Comparison of ENCODE assay signal across 8 mouse cellular contexts in genomic region chr12:116404012-116404679, GRCm38 (mm10). TPM values are rescaled to one million over a fixed set of nuclear protein-coding genes. Genes with fewer than 3 reads are reported as not detected.
DNase-seq lines count a peak whose midpoint lies in the region; ATAC-seq and TF ChIP-seq lines count a peak whose summit lies in the region.

No protein-coding gene starts in this region.

- no peak overlapping the region for H3K4me3 ChIP-seq in lung, postnatal 0 days (ENCODE audit: low read depth, low read length)
- H3K4me3 ChIP-seq in brown adipose tissue, adult 24 weeks (ENCODE audit: insufficient read depth, low read depth, low read length): peak overlapping the region; percentile 73; the same call in 1 of the 2 replicates
- H3K4me3 ChIP-seq in forebrain, embryonic 10.5 days: peak overlapping the region; percentile 84
- peak overlapping the region; percentile 85 for H3K4me3 ChIP-seq in intestine, embryonic 16.5 days (ENCODE audit: low read length)
- H3K4me3 ChIP-seq in midbrain, embryonic 13.5 days (replicated peaks): peak overlapping the region; percentile 78

- no peaks in the 10 kb centered on the region for H3K36me3 ChIP-seq in lung, postnatal 0 days (ENCODE audit: insufficient read depth, low read length)
- peaks cover 73% of the 10 kb centered on the region for H3K36me3 ChIP-seq in forebrain, embryonic 10.5 days (replicated peaks)
- peaks cover 7% of the 10 kb centered on the region; the same call in 1 of the 2 replicates for H3K36me3 ChIP-seq in intestine, embryonic 16.5 days (ENCODE audit: control insufficient read depth, insufficient read depth, low read length)
- peaks cover 37% of the 10 kb centered on the region for H3K36me3 ChIP-seq in midbrain, embryonic 13.5 days

- H3K27me3 ChIP-seq in lung, postnatal 0 days (replicated peaks; ENCODE audit: insufficient read depth, low read length): no peaks in the 10 kb centered on the region
- no peaks in the 10 kb centered on the region for H3K27me3 ChIP-seq in forebrain, embryonic 10.5 days (ENCODE audit: poor library complexity, severe bottlenecking)
- H3K27me3 ChIP-seq in intestine, embryonic 16.5 days (replicated peaks; ENCODE audit: control insufficient read depth, insufficient read depth, low read length): no peaks in the 10 kb centered on the region
- no peaks in the 10 kb centered on the region for H3K27me3 ChIP-seq in midbrain, embryonic 13.5 days

- TF ChIP-seq EP300 in lung, postnatal 0 days (IDR thresholded peaks at IDR 0.05): no peak

- DNase-seq in lung, postnatal 0 days (ENCODE audit: low spot score): peak; percentile 8
- no peak for DNase-seq in lung, postnatal 36 days
- no peak for DNase-seq in forebrain, embryonic 10.5 days (ENCODE audit: extremely low spot score, low spot score)
- DNase-seq in urinary bladder, postnatal 4 days (ENCODE audit: low spot score in 2 of 2): no peak
- no peak for DNase-seq in gastrocnemius, postnatal 14 days

- no peak for TF ChIP-seq CTCF in lung, postnatal 0 days (IDR thresholded peaks at IDR 0.05)

- H3K4me1 ChIP-seq in lung, postnatal 0 days (ENCODE audit: insufficient read depth, low read depth, low read length): peaks cover 3% of the 10 kb centered on the region; the same call in 1 of the 2 replicates
- 0 out of 2 replicates have a peak, but pooled peaks cover 3% of the 10 kb centered on the region for H3K4me1 ChIP-seq in brown adipose tissue, adult 24 weeks (ENCODE audit: control insufficient read depth, insufficient read depth, insufficient read length, low read length)
- peaks cover 26% of the 10 kb centered on the region for H3K4me1 ChIP-seq in forebrain, embryonic 10.5 days
- peaks cover 6% of the 10 kb centered on the region for H3K4me1 ChIP-seq in intestine, embryonic 16.5 days (ENCODE audit: control insufficient read depth, insufficient read depth, low read length)
- peaks cover 17% of the 10 kb centered on the region for H3K4me1 ChIP-seq in midbrain, embryonic 13.5 days (replicated peaks)

- 95% methylated on average over 18 of the region's 18 CpGs for WGBS in lung, postnatal 0 days
- 94% methylated on average over 18 of the region's 18 CpGs for WGBS in forebrain, embryonic 10.5 days
- 95% methylated on average over 18 of the region's 18 CpGs for WGBS in intestine, embryonic 16.5 days
- 97% methylated on average over 18 of the region's 18 CpGs for WGBS in midbrain, embryonic 13.5 days

- intact Hi-C loops in gastrocnemius, postnatal 14 days (cut with DNase I; ENCODE audit: low total_unique reads): no loop called here

- no peaks in the 10 kb centered on the region for H3K9me3 ChIP-seq in lung, postnatal 0 days (ENCODE audit: low read length)
- H3K9me3 ChIP-seq in forebrain, embryonic 10.5 days: peaks cover 49% of the 10 kb centered on the region
- peaks cover 8% of the 10 kb centered on the region for H3K9me3 ChIP-seq in intestine, embryonic 16.5 days (ENCODE audit: control insufficient read depth, low read length)
- H3K9me3 ChIP-seq in midbrain, embryonic 13.5 days: peaks cover 33% of the 10 kb centered on the region

- peak overlapping the region; percentile 88; the same call in 1 of the 2 replicates for H3K4me2 ChIP-seq in lung, postnatal 0 days (replicated peaks; ENCODE audit: low read depth, low read length)
- peak overlapping the region; percentile 90 for H3K4me2 ChIP-seq in intestine, embryonic 16.5 days (ENCODE audit: low read depth, low read length)
- peak overlapping the region; percentile 93 for H3K4me2 ChIP-seq in midbrain, embryonic 13.5 days (replicated peaks)

- H3K9ac ChIP-seq in lung, postnatal 0 days (replicated peaks; ENCODE audit: low read depth): no peak overlapping the region
- peak overlapping the region; percentile 67; the same call in 1 of the 2 replicates for H3K9ac ChIP-seq in intestine, embryonic 16.5 days (ENCODE audit: low read depth, low read length)
- 0 out of 2 replicates have a peak overlapping the region, but pooled peaks have one; percentile 52 for H3K9ac ChIP-seq in midbrain, embryonic 13.5 days (replicated peaks)

- ATAC-seq in lung, postnatal 0 days: no peak
- peak; percentile 2; the same call in 1 of the 2 replicates for ATAC-seq in intestine, embryonic 16.5 days
- no peak; the same call in 1 of the 2 replicates for ATAC-seq in midbrain, embryonic 13.5 days

- H3K27ac ChIP-seq in lung, postnatal 0 days (ENCODE audit: low read length): no peak overlapping the region
- H3K27ac ChIP-seq in brown adipose tissue, adult 24 weeks (replicated peaks; ENCODE audit: low read depth, low read length): no peak overlapping the region
- peak overlapping the region; percentile 95 for H3K27ac ChIP-seq in forebrain, embryonic 10.5 days
- H3K27ac ChIP-seq in intestine, embryonic 16.5 days (ENCODE audit: low read length): no peak overlapping the region; the same call in 1 of the 2 replicates
- H3K27ac ChIP-seq in midbrain, embryonic 13.5 days: no peak overlapping the region

RNA-seq across cellular contexts. Expression of gene Ncapg2, which starts 1.1 kb away (rescaled TPM):
- polyA plus RNA-seq in lung, postnatal 0 days (2015; fragmentation: Nextera tagmentation; extraction: Ambion mirVana): 3.4 and 4.5 TPM in 2 replicates
- 3.2 and 7.2 TPM in 2 replicates for polyA plus RNA-seq in brown adipose tissue, adult 24 weeks (2012; ENCODE audit: insufficient read depth, insufficient read length, missing spikeins)
- polyA plus RNA-seq in forebrain, embryonic 10.5 days (2016; fragmentation: Nextera tagmentation; extraction: Ambion mirVana): 63.9 and 65.9 TPM in 2 replicates
- 20.1 and 20.2 TPM in 2 replicates for polyA plus RNA-seq in intestine, embryonic 16.5 days (2015; fragmentation: Nextera tagmentation; extraction: Ambion mirVana)
- 13.7 and 15.4 TPM in 2 replicates for polyA plus RNA-seq in midbrain, embryonic 13.5 days (2015; fragmentation: Nextera tagmentation; extraction: Ambion mirVana)
- total RNA-seq in gastrocnemius, postnatal 14 days (2021): 1 to 10 TPM; 4.2 to 4.3 TPM
